Mouse (Mus musculus) MEL (cell line): Measurements from ENCODE around the gene Gm17545. TPM values are rescaled to one million over a fixed set of nuclear protein-coding genes. Genes with fewer than 3 reads are reported as not detected.

Experiments
- DNase-seq: peaks from one replicate; pipeline ENCODE4 v3.0.0; 2011; ENCODE audit warnings: low read depth, low spot score
- H3K27ac ChIP-seq: 2 replicates; pipeline ENCODE4 v1.5.1; 2012; ENCODE audit warnings: low read depth, mild to moderate bottlenecking, control low read depth, low read length, moderate library complexity; ENCODE audit not compliant: control insufficient read depth
- H3K27me3 ChIP-seq, 2 experiments: fragments of 150-350 bp in 1 of 2; sonication (generic) in 1 of 2; 2 replicates each; pipeline ENCODE4 v1.6.1; 2012; ENCODE audit warnings: low read length in 2 of 2, mild to moderate bottlenecking in 2 of 2, improper control_type of control experiment in 1 of 2, moderate library complexity in 1 of 2; ENCODE audit not compliant: insufficient read depth in 2 of 2, control insufficient read depth in 1 of 2
- H3K36me3 ChIP-seq, 2 experiments: 2 replicates each; pipeline ENCODE4 v1.6.1; 2012 to 2014; ENCODE audit warnings: low read length in 2 of 2, improper control_type of control experiment in 1 of 2, inconsistent platforms in 1 of 2, mild to moderate bottlenecking in 1 of 2; ENCODE audit not compliant: insufficient read depth in 2 of 2, control insufficient read depth in 1 of 2
- H3K4me1 ChIP-seq, 2 experiments: fragments of 150-350 bp in 1 of 2; sonication (generic) in 1 of 2; 2 replicates each; pipeline ENCODE4 v1.6.1; 2012; ENCODE audit warnings: low read length in 2 of 2, improper control_type of control experiment in 1 of 2, mild to moderate bottlenecking in 1 of 2; ENCODE audit not compliant: insufficient read depth in 2 of 2, control insufficient read depth in 1 of 2
- H3K4me3 ChIP-seq, 2 experiments: fragments of 150-350 bp in 1 of 2; sonication (generic) in 1 of 2; 2 replicates each; pipeline ENCODE4 v1.5.1; 2012; ENCODE audit warnings: low read depth in 2 of 2, low read length in 2 of 2, mild to moderate bottlenecking in 2 of 2, moderate library complexity in 2 of 2, control low read depth in 1 of 2, improper control_type of control experiment in 1 of 2; ENCODE audit not compliant: control insufficient read depth in 1 of 2, insufficient read depth in 1 of 2
- H3K79me2 ChIP-seq: 2 replicates; pipeline ENCODE4 v1.6.1; 2012; ENCODE audit warnings: mild to moderate bottlenecking, low read length, moderate library complexity; ENCODE audit not compliant: control insufficient read depth, poor library complexity, insufficient read depth
- H3K9ac ChIP-seq: 2 replicates; pipeline ENCODE4 v1.6.1; 2012; ENCODE audit warnings: low read depth, mild to moderate bottlenecking, control low read depth, low read length, moderate library complexity; ENCODE audit not compliant: control insufficient read depth, poor library complexity, severe bottlenecking
- H3K9me3 ChIP-seq: fragments of 150-350 bp; sonication (generic); replicated peaks from 2 replicates; pipeline ENCODE4 v1.6.1; 2012; ENCODE audit warnings: mild to moderate bottlenecking, low read length, improper control_type of control experiment, moderate library complexity; ENCODE audit not compliant: insufficient read depth
- CHD1 ChIP-seq: IDR thresholded peaks from 2 replicates; pipeline ENCODE4 v1.6.1; 2012; ENCODE audit warnings: low read depth, mild to moderate bottlenecking, inconsistent platforms, low read length, improper control_type of control experiment
- CHD2 ChIP-seq: IDR thresholded peaks from 2 replicates; pipeline ENCODE4 v1.6.1; 2011; ENCODE audit warnings: low read length, improper control_type of control experiment
- E2F4 ChIP-seq: IDR thresholded peaks from 2 replicates; pipeline ENCODE4 v1.6.1; 2011; ENCODE audit warnings: low read depth, low read length, improper control_type of control experiment, borderline replicate concordance
- EP300 ChIP-seq, 2 experiments: IDR thresholded peaks; 2 replicates each; pipeline ENCODE4 v1.6.1; 2011; ENCODE audit warnings: improper control_type of control experiment in 2 of 2, low read length in 2 of 2, low read depth in 1 of 2, mild to moderate bottlenecking in 1 of 2
- ETS1 ChIP-seq: IDR thresholded peaks from 2 replicates; pipeline ENCODE4 v1.6.1; 2012; ENCODE audit warnings: low read depth, mild to moderate bottlenecking, inconsistent platforms, low read length, improper control_type of control experiment, moderate library complexity
- HCFC1 ChIP-seq: IDR thresholded peaks from 2 replicates; pipeline ENCODE4 v1.6.1; 2012; ENCODE audit warnings: low read depth, mild to moderate bottlenecking, inconsistent platforms, low read length, improper control_type of control experiment, moderate library complexity
- KAT2A ChIP-seq: conservative IDR thresholded peaks from 2 replicates; pipeline ENCODE4 v1.6.1; 2012; ENCODE audit warnings: low read depth, low read length, improper control_type of control experiment, inconsistent platforms
- MAX ChIP-seq: IDR thresholded peaks from 2 replicates; pipeline ENCODE4 v1.6.1; 2011; ENCODE audit warnings: low read length, improper control_type of control experiment
- MYC ChIP-seq: IDR thresholded peaks from 2 replicates; pipeline ENCODE4 v1.6.1; 2011; ENCODE audit warnings: low read depth, mild to moderate bottlenecking, low read length, improper control_type of control experiment, moderate library complexity
- NELFE ChIP-seq: IDR thresholded peaks from 2 replicates; pipeline ENCODE4 v1.6.1; 2011; ENCODE audit warnings: low read depth, low read length, improper control_type of control experiment
- NRF1 ChIP-seq: IDR thresholded peaks from 2 replicates; pipeline ENCODE4 v1.6.1; 2014; ENCODE audit warnings: low read depth, mild to moderate bottlenecking, inconsistent platforms, low read length, improper control_type of control experiment, moderate library complexity; ENCODE audit not compliant: poor library complexity, insufficient read depth, severe bottlenecking
- POLR2AphosphoS5 ChIP-seq: IDR thresholded peaks from 2 replicates; pipeline ENCODE4 v1.6.1; 2012; ENCODE audit warnings: low read depth, borderline replicate concordance, mild to moderate bottlenecking, inconsistent platforms, low read length, moderate library complexity, mixed read lengths
- RAD21 ChIP-seq: IDR thresholded peaks from 2 replicates; pipeline ENCODE4 v1.6.1; 2011; ENCODE audit warnings: mild to moderate bottlenecking, low read depth, low read length, improper control_type of control experiment
- RCOR1 ChIP-seq: IDR thresholded peaks from 2 replicates; pipeline ENCODE4 v1.6.1; 2012; ENCODE audit warnings: low read depth, mild to moderate bottlenecking, inconsistent platforms, low read length, improper control_type of control experiment
- SIN3A ChIP-seq: IDR thresholded peaks from 2 replicates; pipeline ENCODE4 v1.6.1; 2012; ENCODE audit warnings: low read length, improper control_type of control experiment, inconsistent platforms
- USF1 ChIP-seq: IDR thresholded peaks from 2 replicates; pipeline ENCODE4 v1.6.1; 2014; ENCODE audit warnings: low read depth, mild to moderate bottlenecking, inconsistent platforms, low read length, improper control_type of control experiment, moderate library complexity
- USF2 ChIP-seq, 2 experiments: IDR thresholded peaks; 2 replicates each; pipeline ENCODE4 v1.6.1; 2011 to 2012; ENCODE audit warnings: improper control_type of control experiment in 2 of 2, low read length in 2 of 2, borderline replicate concordance in 1 of 2, inconsistent platforms in 1 of 2, low read depth in 1 of 2, mild to moderate bottlenecking in 1 of 2; ENCODE audit not compliant: insufficient read depth in 1 of 2
- ZC3H11A ChIP-seq: IDR thresholded peaks from 2 replicates; pipeline ENCODE4 v1.6.1; 2012; ENCODE audit warnings: low read depth, mild to moderate bottlenecking, inconsistent platforms, low read length, improper control_type of control experiment
- ZMIZ1 ChIP-seq: IDR thresholded peaks from 2 replicates; pipeline ENCODE4 v1.6.1; 2012; ENCODE audit warnings: low read depth, mild to moderate bottlenecking, inconsistent platforms, low read length, improper control_type of control experiment, moderate library complexity
- ZNF384 ChIP-seq: IDR thresholded peaks from 2 replicates; pipeline ENCODE4 v1.6.1; 2012; ENCODE audit warnings: low read depth, mild to moderate bottlenecking, inconsistent platforms, low read length, improper control_type of control experiment
- polyA plus RNA-seq, 2 experiments: library from polyadenylated mRNA; stranded (reverse) in 1 of 2; unstranded in 1 of 2; fragments of >175 nt in 1 of 2; fragments of >200 nt in 1 of 2; gene quantifications; 2 replicates each; pipeline versions ENCODE4 v1.2.1 to v1.2.4; 2012; ENCODE audit warnings: low replicate concordance in 2 of 2, low read depth in 1 of 2; ENCODE audit not compliant: insufficient read length in 2 of 2, insufficient read depth in 1 of 2, missing spikeins in 1 of 2
- total RNA-seq: library from RNA; depleted of rRNA; stranded (reverse); fragments of 300-350 nt; gene quantifications from 2 replicates; pipeline ENCODE4 v1.2.3, GENCODE M21; 2012; rRNA removed

Gm17545 gene
- total and polyA plus RNA-seq, 3 experiments, result not detected

- no peak overlapping the region for H3K9ac ChIP-seq
- no peak for DNase-seq
- no peak overlapping the region for H3K27ac ChIP-seq
- no peaks in the 10 kb centered on the region for H3K27me3 ChIP-seq
- no peak for TF ChIP-seq HCFC1
- TF ChIP-seq MAX, result no peak
- TF ChIP-seq CHD1, result no peak
- TF ChIP-seq POLR2AphosphoS5, result no peak
- no peak for TF ChIP-seq NELFE
- TF ChIP-seq, all 39 proteins: peak for 0
- Histone ChIP-seq H3K4me3 (no peak overlapping the region), H3K4me1 (no peaks in the 10 kb centered on the region), H3K36me3 (no peaks in the 10 kb centered on the region), H3K79me2 (no peaks in the 10 kb centered on the region), H3K9me3 (no peaks in the 10 kb centered on the region)
These were observed 49.5 kb downstream of the Gm17545 start for GRCm38 (mm10) chr9:22503581-22503980.

- Histone ChIP-seq H3K27me3 (no peaks in the 10 kb centered on the region), H3K4me3 (no peak overlapping the region), H3K9ac (no peak overlapping the region), H3K79me2 (no peaks in the 10 kb centered on the region), H3K27ac (no peak overlapping the region), H3K36me3 (no peaks in the 10 kb centered on the region), H3K9me3 (no peaks in the 10 kb centered on the region), H3K4me1 (no peaks in the 10 kb centered on the region)
- TF ChIP-seq RCOR1, result no peak
- TF ChIP-seq ETS1, result no peak
- TF ChIP-seq ZC3H11A, result no peak
- TF ChIP-seq EP300 (IDR thresholded peaks at IDR 0.05; ENCODE audit: low read depth in 1 of 2, low read length in 2 of 2), result no peak
- TF ChIP-seq NELFE, result no peak
- TF ChIP-seq MAX, result no peak
- TF ChIP-seq RAD21, result no peak
- no peak for TF ChIP-seq POLR2AphosphoS5
- TF ChIP-seq ZMIZ1, result no peak
- no peak for TF ChIP-seq KAT2A
- TF ChIP-seq CHD2, result no peak
- no peak for TF ChIP-seq NRF1
- no peak for TF ChIP-seq ZNF384
- TF ChIP-seq USF1, result no peak
- no peak for TF ChIP-seq USF2 (IDR thresholded peaks at IDR 0.05; ENCODE audit: borderline replicate concordance in 1 of 2, insufficient read depth in 1 of 2, low read depth in 1 of 2, low read length in 2 of 2)
- TF ChIP-seq E2F4, result no peak
- no peak for TF ChIP-seq MYC
- no peak for TF ChIP-seq SIN3A
- no peak for DNase-seq
These were observed 51.5 kb downstream of the Gm17545 start for GRCm38 (mm10) chr9:22505574-22505973.

Other genes with a start within 250 kb of the Gm17545 start
- gene Zfp809, start 228.6 kb upstream of the Gm17545 start, total RNA-seq, result 58.6 and 67.8 TPM in 2 replicates
- gene Zfp809, start 228.6 kb upstream of the Gm17545 start, polyA plus RNA-seq, result 100 to 1,000 TPM in 1 of 2 experiments, not detected in 1; 101 TPM
- gene Zfp599, start 194.4 kb upstream of the Gm17545 start, total RNA-seq, result 10.5 and 12.1 TPM in 2 replicates
- 1 to 10 TPM in 1 of 2 experiments, not detected in 1; 7.6 TPM for gene Zfp599, start 194.4 kb upstream of the Gm17545 start, polyA plus RNA-seq
- not detected in 2 replicates for gene Zfp810, start 146.6 kb upstream of the Gm17545 start, total RNA-seq
- under 1 TPM in 1 of 2 experiments, not detected in 1; 0.13 TPM for gene Zfp810, start 146.6 kb upstream of the Gm17545 start, polyA plus RNA-seq
- 93.3 and 105 TPM in 2 replicates for gene Anln, start 65.1 kb upstream of the Gm17545 start, total RNA-seq
- 100 to 1,000 TPM in 1 of 2 experiments, 10 to 100 TPM in 1; 93.3 to 114 TPM for gene Anln, start 65.1 kb upstream of the Gm17545 start, polyA plus RNA-seq
- gene 9530077C05Rik, start 42.8 kb upstream of the Gm17545 start, total RNA-seq, result 4.1 and 4.5 TPM in 2 replicates
- 1 to 10 TPM in 1 of 2 experiments, not detected in 1; 6.9 TPM for gene 9530077C05Rik, start 42.8 kb upstream of the Gm17545 start, polyA plus RNA-seq
- 334 and 405 TPM in 2 replicates for gene Rp9, start 15.5 kb downstream of the Gm17545 start, total RNA-seq
- 100 to 1,000 TPM; 225 to 417 TPM for gene Rp9, start 15.5 kb downstream of the Gm17545 start, polyA plus RNA-seq
- 15.1 and 18.5 TPM in 2 replicates for gene Bbs9, start 21.4 kb downstream of the Gm17545 start, total RNA-seq
- gene Bbs9, start 21.4 kb downstream of the Gm17545 start, polyA plus RNA-seq, result 10 to 100 TPM in 1 of 2 experiments, not detected in 1; 19.5 TPM